Mouse (Mus musculus) forebrain, embryonic 10.5 days (tissue): ENCODE measurements around the gene Fastkd3. TPM values are rescaled to one million over a fixed set of nuclear protein-coding genes. Genes with fewer than 3 reads are reported as not detected.
"Not testable (repeated sequence)": the region's sequence is repeated elsewhere in the genome, so short reads cannot be mapped to it uniquely, and the experiment has no call there.

Experiments used
- DNase-seq: peaks from one replicate; pipeline ENCODE4 v3.0.0-alpha.2; 2017; ENCODE audit warnings: low spot score; ENCODE audit errors: extremely low spot score
- H3K27ac ChIP-seq: fragments of 300-500 bp; sonication (generic); 2 replicates; pipeline ENCODE4 v1.5.1; 2016; ENCODE audit warnings: mild to moderate bottlenecking
- H3K27me3 ChIP-seq: fragments of 300-500 bp; sonication (generic); 2 replicates; pipeline ENCODE4 v1.6.1; 2016; ENCODE audit warnings: mild to moderate bottlenecking; ENCODE audit not compliant: poor library complexity, severe bottlenecking
- H3K36me3 ChIP-seq: fragments of 300-500 bp; sonication (generic); replicated peaks from 2 replicates; pipeline ENCODE4 v1.6.1; 2016; ENCODE audit warnings: mild to moderate bottlenecking, moderate library complexity
- H3K4me1 ChIP-seq: fragments of 300-500 bp; sonication (generic); 2 replicates; pipeline ENCODE4 v1.6.1; 2016
- H3K4me3 ChIP-seq: fragments of 300-500 bp; sonication (generic); 2 replicates; pipeline ENCODE4 v1.5.1; 2016; ENCODE audit warnings: mild to moderate bottlenecking, moderate library complexity
- H3K9me3 ChIP-seq: fragments of 300-500 bp; sonication (generic); 2 replicates; pipeline ENCODE4 v1.6.1; 2016; ENCODE audit warnings: mild to moderate bottlenecking, moderate library complexity
- WGBS: fragments of 180-500 bp; shearing (Covaris S2); methylation state at CpG from one replicate; pipeline ENCODE4 v1.1.7; 2016; 5-methylcytosine and 5-hydroxymethylcytosine counted together
- polyA plus RNA-seq: library from polyadenylated mRNA; unstranded; fragments of >200 nt; fragmentation: Nextera tagmentation; extraction: Ambion mirVana; gene quantifications from 2 replicates; pipeline ENCODE4 v1.2.1, GENCODE M21; 2016

Fastkd3 gene
- polyA plus RNA-seq: 54.5 and 55.3 TPM in 2 replicates

DNA sequence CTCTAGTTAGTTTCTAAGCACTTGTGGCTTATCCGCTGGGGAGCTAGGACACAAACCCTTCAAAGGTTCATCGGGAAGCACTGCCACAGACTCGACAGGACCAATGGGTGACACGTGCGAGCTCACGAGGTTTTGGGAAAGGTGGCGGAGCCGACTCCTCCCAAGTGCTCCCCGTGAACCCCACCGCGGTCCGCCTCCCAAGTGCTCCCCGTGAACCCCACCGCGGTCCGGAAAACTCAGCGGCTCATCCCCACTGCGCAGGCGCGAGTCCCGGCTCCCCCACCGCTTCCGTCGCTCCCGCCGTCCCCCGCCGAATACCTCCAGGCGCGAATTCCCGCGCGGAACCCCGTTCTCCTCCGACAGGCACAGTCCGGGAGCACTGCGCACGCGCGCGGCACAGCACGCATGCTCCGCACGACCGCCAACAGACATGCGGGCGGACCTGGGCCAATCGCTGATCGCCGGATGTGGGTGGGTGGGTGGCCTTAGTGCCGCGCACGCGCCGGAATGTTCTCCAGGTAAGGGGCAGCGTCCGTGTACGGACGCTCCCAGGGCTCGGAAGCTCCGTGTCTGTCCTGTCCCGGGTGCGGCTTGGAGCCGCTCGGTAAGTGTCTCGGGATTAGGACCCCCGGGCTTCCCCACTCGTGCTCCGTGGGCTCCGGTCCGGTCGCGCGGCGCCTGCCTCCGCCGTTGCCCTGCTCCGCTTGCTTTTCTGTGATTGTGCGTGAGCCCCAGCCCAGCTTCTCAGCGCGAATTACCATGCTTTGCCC lies at the start of gene Fastkd3, which contains the start of gene Mtrr:
Gene Fastkd3 (plus strand): TSS at position 488 of the 770 bp plus-strand sequence.
Gene Mtrr (minus strand): TSS at position 403 of the 770 bp plus-strand sequence.
- peak within 1 kb of the TSS; percentile 91 for H3K27ac ChIP-seq

DNA sequence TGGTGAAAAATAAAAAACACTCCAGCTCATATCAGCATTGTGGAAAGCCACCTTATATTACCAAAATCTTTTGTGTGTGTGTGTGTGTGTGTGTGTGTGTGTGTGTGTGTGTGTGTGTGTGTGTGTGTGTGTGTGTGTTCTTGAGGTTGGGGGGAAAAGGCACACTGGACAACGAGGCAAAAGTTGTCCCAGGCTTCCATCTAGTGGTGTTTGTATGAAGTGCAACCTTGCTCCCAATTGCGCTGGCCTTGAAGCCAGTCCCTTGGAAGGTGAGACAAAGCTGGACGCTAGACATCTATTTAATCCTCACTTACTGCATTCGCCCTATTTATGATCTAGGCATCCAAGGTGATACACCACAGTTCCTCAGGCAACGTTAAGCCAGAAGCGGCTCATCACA lies 28.6 kb upstream of the Fastkd3 start:
- WGBS: 26% methylated on average over 6 of the region's 6 CpGs
- not testable (repeated sequence) for H3K4me1 ChIP-seq, H3K27me3 ChIP-seq, DNase-seq, H3K27ac ChIP-seq, H3K36me3 ChIP-seq, H3K4me3 ChIP-seq, H3K9me3 ChIP-seq

More for the DNA sequence above, at the start of gene Fastkd3, which contains the start of gene Mtrr:
- Histone ChIP-seq H3K27me3 (no peaks in the 10 kb centered on the region), H3K9me3 (no peaks in the 10 kb centered on the region), H3K4me1 (peaks cover 22% of the 10 kb centered on the region), H3K4me3 (peak within 1 kb of the TSS; percentile 71), H3K36me3 (peaks cover 65% of the 10 kb centered on the region)
- under 1% methylated on average over 81 of the region's 81 CpGs for WGBS
- peak; percentile 98 for DNase-seq

DNA sequence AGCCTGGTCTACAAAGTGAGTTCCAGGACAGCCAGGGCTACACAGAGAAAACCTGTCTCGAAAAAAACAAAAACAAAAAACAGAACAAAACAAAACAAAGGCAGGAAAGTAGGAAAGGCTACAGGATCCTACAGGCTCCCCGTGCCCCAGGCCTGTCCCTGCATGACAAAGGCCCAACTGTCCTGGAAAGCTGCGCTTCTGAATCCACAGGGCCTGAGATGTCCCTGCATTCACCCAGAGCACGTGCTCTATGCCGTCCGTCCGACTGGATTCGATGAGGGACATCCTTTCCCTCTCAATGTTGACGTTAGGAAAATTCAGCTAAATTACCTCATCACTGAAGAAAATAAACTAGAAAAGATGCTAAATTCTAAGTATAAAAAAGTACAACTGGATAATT lies 13.9 kb upstream of the Fastkd3 start:
- peaks cover 100% of the 10 kb centered on the region for H3K36me3 ChIP-seq
- H3K9me3 ChIP-seq: no peaks in the 10 kb centered on the region
- no peak for DNase-seq
- H3K4me1 ChIP-seq: peaks cover 2% of the 10 kb centered on the region
- WGBS: 94% methylated on average over 9 of the region's 9 CpGs
- H3K4me3 ChIP-seq: no peak overlapping the region
- H3K27ac ChIP-seq: no peak overlapping the region
- no peaks in the 10 kb centered on the region for H3K27me3 ChIP-seq

DNA sequence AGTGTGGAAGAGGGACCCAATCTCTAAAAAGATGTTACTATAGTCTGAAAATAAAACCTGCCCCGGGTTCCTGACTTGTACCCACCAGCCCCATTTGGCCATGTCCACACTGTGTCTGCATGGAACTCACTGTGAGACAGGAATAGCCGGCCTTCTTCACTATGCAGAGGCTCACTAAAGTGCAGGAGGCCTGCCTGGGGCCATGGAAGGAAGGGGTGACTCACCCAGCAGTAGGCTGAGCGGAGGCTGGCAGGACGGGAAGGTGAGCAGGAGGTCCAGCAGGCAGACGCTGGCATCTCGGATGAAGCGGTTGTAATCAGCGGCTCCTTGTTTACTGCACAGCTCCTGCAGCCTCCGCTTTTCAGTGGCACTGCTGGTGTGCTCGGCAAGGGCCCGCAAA lies 13.5 kb upstream of the Fastkd3 start:
- no peak for DNase-seq
- H3K4me1 ChIP-seq: peaks cover 6% of the 10 kb centered on the region
- H3K27me3 ChIP-seq: no peaks in the 10 kb centered on the region
- no peak overlapping the region for H3K4me3 ChIP-seq
- H3K36me3 ChIP-seq: peaks cover 100% of the 10 kb centered on the region
- no peak overlapping the region for H3K27ac ChIP-seq
- 91% methylated on average over 11 of the region's 11 CpGs for WGBS
- H3K9me3 ChIP-seq: no peaks in the 10 kb centered on the region

DNA sequence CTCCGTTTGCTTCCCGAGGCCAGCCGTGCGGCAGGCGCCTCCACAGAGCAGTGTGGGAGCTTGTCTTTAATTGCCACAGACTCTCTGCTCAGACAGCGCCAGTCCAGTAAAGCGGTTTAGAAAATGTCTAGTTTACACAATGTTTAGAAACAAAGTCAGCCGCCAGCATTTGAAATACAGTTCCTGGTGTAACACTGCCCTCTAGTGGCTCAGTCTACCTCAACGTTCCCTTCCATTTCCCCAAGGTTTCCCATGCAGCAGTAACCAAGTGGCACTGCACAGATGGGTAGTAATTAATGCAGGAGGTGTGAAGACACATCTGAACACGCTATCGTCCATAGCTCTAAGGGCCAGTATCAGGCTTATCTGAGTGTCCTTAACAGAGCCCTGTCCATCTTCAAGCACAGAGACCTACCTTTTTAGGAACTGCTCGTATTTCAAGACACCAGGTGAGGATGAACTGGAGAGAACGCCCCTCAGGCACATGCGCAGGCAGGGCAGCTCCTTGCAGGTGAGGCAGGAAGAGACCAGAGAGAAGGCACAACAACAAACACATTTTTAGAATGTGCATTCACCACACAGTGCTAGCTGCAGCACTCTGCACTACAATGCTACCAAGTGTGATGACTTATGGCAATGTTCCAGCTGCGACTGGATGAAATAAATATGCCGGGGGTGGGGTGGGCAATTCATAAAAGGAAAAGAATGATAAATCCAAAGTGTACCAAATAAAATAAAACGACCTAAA lies 12.3 kb upstream of the Fastkd3 start:
- peak; percentile 36 for DNase-seq
- no peak overlapping the region for H3K27ac ChIP-seq
- WGBS: 80% methylated on average over 17 of the region's 17 CpGs
- peaks cover 10% of the 10 kb centered on the region for H3K4me1 ChIP-seq
- H3K36me3 ChIP-seq: peaks cover 99% of the 10 kb centered on the region
- no peaks in the 10 kb centered on the region for H3K9me3 ChIP-seq
- no peak overlapping the region for H3K4me3 ChIP-seq
- H3K27me3 ChIP-seq: no peaks in the 10 kb centered on the region

DNA sequence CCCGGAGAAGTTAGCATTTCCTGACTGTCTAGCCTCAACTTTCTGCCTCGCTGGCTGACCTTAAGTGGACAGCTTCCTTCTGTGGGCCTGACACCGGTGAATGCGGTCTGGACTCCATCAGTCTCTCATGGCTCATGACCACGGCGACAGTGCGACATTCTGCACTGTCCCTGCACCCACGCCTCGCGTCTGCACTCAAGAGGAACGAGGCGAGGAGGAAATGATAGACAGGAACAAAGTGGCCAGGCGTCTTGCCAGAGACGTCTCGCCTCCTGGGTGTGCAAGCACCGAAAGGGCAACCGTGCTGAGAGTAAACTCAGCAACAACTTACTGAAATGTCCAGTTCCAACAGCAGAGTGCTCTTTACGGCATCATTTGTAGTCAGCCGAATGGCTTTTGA lies 9.8 kb upstream of the Fastkd3 start:
- no peak for DNase-seq
- Histone ChIP-seq H3K36me3 (peaks cover 99% of the 10 kb centered on the region), H3K27me3 (no peaks in the 10 kb centered on the region), H3K4me3 (no peak overlapping the region), H3K27ac (no peak overlapping the region), H3K4me1 (peaks cover 10% of the 10 kb centered on the region), H3K9me3 (no peaks in the 10 kb centered on the region)
- WGBS: 95% methylated on average over 19 of the region's 19 CpGs

DNA sequence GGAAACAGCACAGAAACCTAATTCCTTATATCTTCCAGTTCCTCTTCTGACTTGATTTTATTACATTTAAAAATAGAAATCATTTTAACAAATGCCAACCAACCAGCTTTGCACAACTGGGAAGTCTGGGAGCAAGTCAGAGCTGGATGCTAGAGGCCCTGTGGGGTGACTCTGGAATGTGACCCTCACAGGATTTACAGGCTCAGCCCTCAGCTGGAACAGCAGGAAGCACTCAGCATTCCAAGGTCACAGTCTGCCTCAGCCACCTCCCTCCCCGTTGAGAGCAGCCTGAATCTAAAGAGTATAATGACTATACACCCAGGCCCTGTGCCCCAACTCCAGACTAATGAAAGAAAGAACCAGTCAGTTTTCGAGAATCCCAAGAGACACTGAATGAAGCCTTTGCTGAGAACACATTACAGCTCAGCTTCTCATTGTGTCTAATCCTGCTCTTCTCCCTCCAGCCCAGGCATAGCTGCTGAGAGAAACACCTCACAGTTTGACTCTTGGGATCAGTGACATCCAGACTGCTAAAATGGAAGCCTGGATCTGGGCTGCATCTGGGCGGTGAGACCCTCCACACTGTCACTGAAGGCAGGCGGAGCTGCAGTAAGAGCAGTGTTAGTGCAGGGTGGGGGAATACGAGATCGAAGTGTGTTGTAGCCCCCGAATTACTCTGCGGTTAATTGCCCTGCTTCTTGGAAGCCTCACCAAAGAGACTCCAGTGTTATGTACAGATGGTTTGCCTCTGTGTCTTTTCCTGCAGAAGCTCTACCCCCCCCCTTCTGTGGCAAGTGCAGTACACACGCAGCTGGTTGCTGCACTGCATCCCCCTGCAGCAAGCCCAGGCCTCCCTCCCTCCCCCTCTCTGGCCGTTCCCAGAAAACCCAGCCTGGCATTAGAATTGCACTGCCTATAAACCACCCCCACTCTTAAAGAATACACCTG lies 8.8 kb upstream of the Fastkd3 start:
- Histone ChIP-seq H3K36me3 (peaks cover 99% of the 10 kb centered on the region), H3K27ac (peak overlapping the region; percentile 65; the same call in 1 of the 2 replicates)
- DNase-seq: peak; percentile 18

DNA sequence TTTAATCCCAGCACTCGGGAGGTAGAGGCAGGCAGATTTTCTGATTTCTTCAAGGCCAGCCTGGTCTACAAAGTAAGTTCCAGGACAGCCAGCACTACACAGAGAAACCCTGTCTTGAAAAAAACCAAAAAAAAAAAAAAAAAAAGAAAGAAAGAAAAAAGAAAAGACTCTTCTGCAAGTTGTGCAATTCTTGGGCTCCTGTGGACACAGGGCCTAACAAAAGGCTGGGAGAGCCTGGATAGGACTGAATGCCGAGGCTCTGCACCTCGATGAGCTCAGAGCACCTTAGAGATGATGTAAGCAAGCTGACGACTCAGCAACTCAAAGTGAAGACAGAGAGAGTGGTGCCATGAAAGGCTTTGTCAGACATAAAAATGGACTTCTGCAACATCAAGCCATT lies 7.6 kb upstream of the Fastkd3 start:
- no peaks in the 10 kb centered on the region for H3K9me3 ChIP-seq
- H3K27me3 ChIP-seq: no peaks in the 10 kb centered on the region
- no peak for DNase-seq
- H3K27ac ChIP-seq: no peak overlapping the region
- H3K4me1 ChIP-seq: peaks cover 10% of the 10 kb centered on the region
- H3K4me3 ChIP-seq: no peak overlapping the region
- WGBS: 90% methylated on average over 4 of the region's 4 CpGs
- peaks cover 99% of the 10 kb centered on the region for H3K36me3 ChIP-seq

More for the DNA sequence above, 8.8 kb upstream of the Fastkd3 start:
- Histone ChIP-seq H3K4me1 (peaks cover 10% of the 10 kb centered on the region), H3K4me3 (no peak overlapping the region), H3K27me3 (no peaks in the 10 kb centered on the region), H3K9me3 (no peaks in the 10 kb centered on the region)
- 73% methylated on average over 10 of the region's 10 CpGs for WGBS

DNA sequence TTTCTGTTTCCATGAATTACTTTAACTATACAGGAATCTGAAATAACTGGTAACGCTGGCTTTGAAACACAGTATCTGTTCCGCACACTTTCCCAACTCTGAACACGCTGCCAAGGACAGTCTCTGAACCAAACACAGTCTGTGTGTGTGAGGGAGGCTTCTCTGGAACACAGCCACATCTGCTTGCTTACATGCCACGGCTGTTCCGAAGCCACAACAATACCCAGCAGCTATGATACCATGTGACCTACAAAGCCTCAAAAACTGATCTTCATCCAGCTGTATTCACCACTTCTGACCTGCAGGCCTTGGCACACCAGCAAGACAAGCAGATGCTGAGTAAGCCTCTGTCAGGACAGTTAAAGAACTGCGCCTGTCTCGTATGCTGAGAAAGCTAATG lies 4.1 kb upstream of the Fastkd3 start:
- Histone ChIP-seq H3K27ac (no peak overlapping the region), H3K36me3 (peaks cover 68% of the 10 kb centered on the region), H3K27me3 (no peaks in the 10 kb centered on the region), H3K4me1 (peaks cover 26% of the 10 kb centered on the region), H3K4me3 (no peak overlapping the region), H3K9me3 (no peaks in the 10 kb centered on the region)
- 95% methylated on average over 7 of the region's 7 CpGs for WGBS
- no peak for DNase-seq

DNA sequence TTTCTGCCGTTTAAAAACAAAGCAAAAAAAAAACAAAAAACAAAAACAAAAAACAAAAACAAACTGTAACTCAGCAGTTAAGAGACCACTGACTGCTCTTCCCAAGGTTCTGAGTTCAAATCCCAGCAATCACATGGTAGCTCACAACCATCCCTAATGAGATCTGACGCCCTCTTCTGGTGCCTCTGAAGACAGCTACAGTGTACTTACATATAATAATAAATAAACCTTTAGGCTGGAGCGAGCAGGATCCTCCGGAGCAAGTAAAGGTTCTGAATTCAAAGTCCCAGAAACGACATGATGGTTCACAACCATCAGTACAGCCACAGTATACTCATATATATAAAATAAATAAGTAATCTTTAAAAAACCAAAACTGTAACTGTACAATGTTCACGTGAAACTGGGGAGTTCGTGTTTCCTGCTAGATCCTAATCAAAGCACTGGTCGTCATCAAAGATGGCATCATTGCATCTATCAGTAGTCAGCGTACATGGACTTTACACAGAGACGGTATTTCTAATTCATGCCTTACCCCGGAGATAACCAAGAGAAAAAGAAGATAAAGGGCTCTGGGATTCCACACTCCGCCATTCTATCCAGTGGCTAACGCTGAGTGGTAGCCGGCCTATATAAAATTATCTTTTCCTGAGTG lies 821 bp upstream of the Fastkd3 start:
- H3K27me3 ChIP-seq: no peaks in the 10 kb centered on the region
- H3K4me3 ChIP-seq: peak overlapping the region; percentile 71
- H3K27ac ChIP-seq: peak overlapping the region; percentile 91
- H3K36me3 ChIP-seq: peaks cover 65% of the 10 kb centered on the region
- no peaks in the 10 kb centered on the region for H3K9me3 ChIP-seq
- peaks cover 22% of the 10 kb centered on the region for H3K4me1 ChIP-seq
- WGBS: 33% methylated on average over 14 of the region's 14 CpGs
- DNase-seq: no peak

DNA sequence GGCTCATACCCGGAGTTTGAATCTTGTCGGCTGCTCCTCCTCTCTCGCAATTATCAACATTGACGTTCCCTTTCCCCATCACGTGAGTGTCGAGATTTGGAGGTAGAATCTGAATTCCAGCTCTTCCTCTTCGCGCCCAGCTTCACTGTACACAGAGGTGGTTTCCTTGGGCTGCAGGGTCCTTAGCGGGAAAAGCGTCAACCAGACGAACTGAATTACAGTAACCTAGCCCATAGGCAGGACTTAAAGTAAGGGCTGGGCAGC lies 415 bp downstream of the Fastkd3 start:
- no peaks in the 10 kb centered on the region for H3K9me3 ChIP-seq
- H3K36me3 ChIP-seq: peaks cover 65% of the 10 kb centered on the region
- no peak for DNase-seq
- WGBS: under 1% methylated on average over 11 of the region's 11 CpGs
- peaks cover 22% of the 10 kb centered on the region for H3K4me1 ChIP-seq
- H3K27me3 ChIP-seq: no peaks in the 10 kb centered on the region
- peak overlapping the region; percentile 71 for H3K4me3 ChIP-seq
- peak overlapping the region; percentile 91 for H3K27ac ChIP-seq

DNA sequence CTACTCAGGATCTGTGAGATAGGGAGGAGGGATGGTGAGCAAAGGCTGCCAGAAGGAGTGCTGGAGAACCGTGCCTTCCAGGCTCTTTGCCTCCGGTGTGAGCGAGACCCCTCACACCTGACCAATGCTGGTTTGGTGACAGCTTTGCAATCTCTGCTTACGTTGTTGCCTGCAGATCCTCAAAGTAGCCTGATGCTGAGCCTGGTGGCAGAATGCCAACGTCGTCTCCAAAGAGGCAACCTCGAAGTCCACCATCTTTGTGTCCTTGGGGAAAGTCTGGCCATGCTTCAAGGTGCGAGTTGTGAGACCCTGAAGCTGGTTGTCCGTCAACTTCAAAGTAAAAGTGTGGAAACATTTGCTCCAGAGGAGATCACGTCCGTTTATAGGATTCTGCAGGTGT lies 1.9 kb downstream of the Fastkd3 start:
- Histone ChIP-seq H3K9me3 (no peaks in the 10 kb centered on the region), H3K27me3 (no peaks in the 10 kb centered on the region), H3K4me1 (peaks cover 22% of the 10 kb centered on the region), H3K4me3 (no peak overlapping the region), H3K36me3 (peaks cover 65% of the 10 kb centered on the region), H3K27ac (no peak overlapping the region)
- WGBS: 95% methylated on average over 11 of the region's 11 CpGs
- DNase-seq: no peak
